Mouse (Mus musculus) CH12.LX (cell line): ENCODE measurements at regions not wholly inside any gene's neighbourhood (a gene's known extent, or its start where the extent isn't known, plus 50 kb on each side); places are given as distances from the start of the nearest gene placed in this dataset.

Source experiments
- CTCF ChIP-seq, 2 experiments: IDR thresholded peaks in 1 of 2; conservative IDR thresholded peaks in 1 of 2; 2 replicates each; pipeline ENCODE4 v1.5.1; 2011 to 2012; ENCODE audit warnings: low read depth in 2 of 2, low read length in 2 of 2, improper control_type of control experiment in 1 of 2, inconsistent platforms in 1 of 2, mild to moderate bottlenecking in 1 of 2, moderate library complexity in 1 of 2
- EP300 ChIP-seq: IDR thresholded peaks from 2 replicates; pipeline ENCODE4 v1.6.1; 2011; ENCODE audit warnings: low read length, improper control_type of control experiment
- GABPA ChIP-seq: IDR thresholded peaks from 2 replicates; pipeline ENCODE4 v1.6.1; 2012; ENCODE audit warnings: low read depth, low read length, improper control_type of control experiment, inconsistent platforms; ENCODE audit not compliant: insufficient replicate concordance
- HCFC1 ChIP-seq: IDR thresholded peaks from 2 replicates; pipeline ENCODE4 v1.6.1; 2012; ENCODE audit warnings: low read depth, mild to moderate bottlenecking, inconsistent platforms, low read length, improper control_type of control experiment
- MAX ChIP-seq: IDR thresholded peaks from 2 replicates; pipeline ENCODE4 v1.6.1; 2011; ENCODE audit warnings: low read length, improper control_type of control experiment
- MEF2A ChIP-seq: IDR thresholded peaks from 2 replicates; pipeline ENCODE4 v1.6.1; 2014; ENCODE audit warnings: low read depth, mild to moderate bottlenecking, inconsistent platforms, low read length, improper control_type of control experiment, borderline replicate concordance
- NRF1 ChIP-seq: IDR thresholded peaks from 2 replicates; pipeline ENCODE4 v1.6.1; 2014; ENCODE audit warnings: low read depth, mild to moderate bottlenecking, inconsistent platforms, low read length, improper control_type of control experiment, moderate library complexity
- POLR2A ChIP-seq: IDR thresholded peaks from 2 replicates; pipeline ENCODE4 v1.6.1; 2011; ENCODE audit warnings: low read depth, mild to moderate bottlenecking, improper control_type of control experiment, low read length
- SMC3 ChIP-seq: IDR thresholded peaks from 2 replicates; pipeline ENCODE4 v1.6.1; 2011; ENCODE audit warnings: low read depth, low read length, improper control_type of control experiment
- TBP ChIP-seq: conservative IDR thresholded peaks from 2 replicates; pipeline ENCODE4 v1.6.1; 2011; ENCODE audit warnings: low read depth, low read length, improper control_type of control experiment
- USF1 ChIP-seq: IDR thresholded peaks from 2 replicates; pipeline ENCODE4 v1.6.1; 2014; ENCODE audit warnings: low read depth, mild to moderate bottlenecking, inconsistent platforms, low read length, improper control_type of control experiment
- ZKSCAN1 ChIP-seq: IDR thresholded peaks from 2 replicates; pipeline ENCODE4 v1.6.1; 2012; ENCODE audit warnings: low read depth, inconsistent platforms, low read length, improper control_type of control experiment, borderline replicate concordance
- ZNF384 ChIP-seq: IDR thresholded peaks from 2 replicates; pipeline ENCODE4 v1.6.1; 2012; ENCODE audit warnings: low read depth, low read length, improper control_type of control experiment, inconsistent platforms

- no peak for TF ChIP-seq SMC3
- TF ChIP-seq MEF2A: no peak
- TF ChIP-seq POLR2A: no peak
- no peak for TF ChIP-seq CTCF (conservative IDR thresholded peaks at IDR 0.05 in 1 of 2, IDR thresholded peaks at IDR 0.05 in 1 of 2; ENCODE audit: low read depth in 2 of 2, low read length in 2 of 2)
- TF ChIP-seq USF1: no peak
- TF ChIP-seq EP300: no peak
- TF ChIP-seq ZNF384: no peak
- TF ChIP-seq MAX: no peak
- no peak for TF ChIP-seq NRF1
- no peak for TF ChIP-seq ZKSCAN1
- no peak for TF ChIP-seq TBP
- TF ChIP-seq GABPA: no peak
- no peak for TF ChIP-seq HCFC1
These were observed 501.2 kb upstream of the Ercc4 start for GRCm38 (mm10) chr16:12608259-12608658.
